Mouse (Mus musculus): ENCODE measurements around the gene Trim7.

DNA sequence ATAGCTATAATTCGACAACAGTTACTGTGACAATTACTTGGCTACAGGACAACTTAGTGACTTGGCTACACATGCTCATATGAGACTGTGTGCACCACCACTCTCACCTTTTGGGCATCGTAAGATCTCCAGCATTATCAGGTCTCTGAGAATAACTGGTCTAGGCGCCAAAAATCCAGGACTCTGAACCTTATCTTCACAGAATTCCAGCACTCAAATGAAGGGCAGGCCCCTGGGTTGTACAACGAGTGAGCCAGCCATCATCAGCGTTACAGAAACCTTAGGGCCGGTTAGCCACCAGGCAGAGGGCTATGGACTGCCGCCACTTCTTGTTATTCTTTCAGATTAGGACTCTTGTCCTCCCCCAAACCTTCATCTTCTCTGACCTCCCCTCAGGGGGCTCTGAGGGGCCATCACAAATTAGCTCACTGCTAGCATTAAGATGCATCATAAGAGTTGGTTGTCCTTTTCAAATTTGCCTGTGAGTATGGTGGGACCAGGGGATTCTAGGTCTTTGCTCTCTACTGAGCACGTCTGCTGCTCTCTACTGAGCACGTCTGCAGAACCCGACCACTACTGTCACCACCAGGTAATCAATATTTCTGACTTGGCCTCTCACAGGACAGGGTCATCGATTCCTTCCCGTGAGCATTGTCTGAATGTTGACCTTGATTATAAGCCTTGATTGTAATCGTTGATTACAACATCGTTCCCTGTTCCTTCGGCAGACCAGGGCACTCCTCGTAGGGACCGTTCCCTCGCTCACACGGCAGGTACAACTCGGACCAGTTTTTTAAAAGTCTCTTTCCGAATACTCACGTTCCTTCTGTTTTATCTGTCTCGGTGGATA lies 26.9 kb downstream of the Trim7 start:
- TF ChIP-seq CTCF (conservative IDR thresholded peaks at IDR 0.05; ENCODE audit: low read length) (no peak), NANOG (IDR thresholded peaks at IDR 0.05; ENCODE audit: borderline replicate concordance, low read length) (no peak), POU5F1 (IDR thresholded peaks at IDR 0.05; ENCODE audit: borderline replicate concordance, low read length) (no peak)
